Mouse (Mus musculus) ES-Bruce4 (cell line): ENCODE measurements around the gene Msmb.

ENCODE experiments used
- CTCF ChIP-seq: IDR thresholded peaks from one replicate; pipeline ENCODE4 v1.8.1; 2011; ENCODE audit warnings: low read depth, low read length
- EP300 ChIP-seq: IDR thresholded peaks from 2 replicates; pipeline ENCODE4 v1.6.1; 2011; ENCODE audit warnings: low read depth, low read length; ENCODE audit not compliant: insufficient read depth
- POLR2A ChIP-seq: IDR thresholded peaks from one replicate; pipeline ENCODE4 v1.8.1; 2011; ENCODE audit warnings: low read length; ENCODE audit not compliant: insufficient read depth

DNA sequence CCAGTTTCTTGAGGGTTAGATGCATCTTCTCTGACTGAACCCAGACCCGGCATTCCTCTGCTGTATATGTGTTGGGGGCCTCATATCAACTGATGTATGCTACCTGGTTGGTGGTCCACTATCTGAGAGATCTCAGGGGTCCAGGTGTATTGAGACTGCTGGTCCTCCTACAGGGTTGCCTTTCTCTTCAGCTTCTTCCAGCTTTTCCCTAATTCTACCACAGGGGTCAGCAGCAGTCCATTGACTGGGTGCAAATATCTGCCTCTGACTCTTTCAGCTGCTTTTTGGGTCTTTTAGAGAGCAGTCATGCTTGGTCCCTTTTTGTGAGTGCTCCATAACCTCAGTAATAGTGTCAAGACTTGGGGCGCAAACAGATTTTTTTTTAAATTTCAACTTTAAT is 9.0 kb downstream of the Msmb start:
- TF ChIP-seq CTCF (no peak), POLR2A (no peak), EP300 (no peak)
